Mouse (Mus musculus) heart, adult 8-10 months (tissue): ENCODE results near the gene Washc1. TPM values are rescaled to one million over a fixed set of nuclear protein-coding genes. Genes with fewer than 3 reads are reported as not detected.
"Not testable (repeated sequence)": the region's sequence is repeated elsewhere in the genome, so short reads cannot be mapped to it uniquely, and the experiment has no call there.

Experiments used
- DNase-seq: peaks from one replicate; pipeline ENCODE4 v3.0.0; 2022; ENCODE audit warnings: low spot score
- total RNA-seq, 4 experiments: library from RNA; stranded (reverse); gene quantifications; 2 replicates each; pipeline ENCODE4 v1.2.4; 2022

Washc1 gene
- total RNA-seq, result 10 to 100 TPM; 17.3 to 24.4 (median 19.3) TPM

GRCm38 (mm10) chr17:66111402-66111959 lies at the start of gene Washc1:
Washc1 (plus strand) TSS chr17:66111545.
- DNase-seq, result peak; percentile 88

- DNase-seq, result no peak
Measured at GRCm38 (mm10) chr17:66065115-66065514, 46.2 kb upstream of the Washc1 start.

- DNase-seq, result not testable (repeated sequence)
Measured at GRCm38 (mm10) chr17:66069036-66069435, 42.3 kb upstream of the Washc1 start.

- DNase-seq, result no peak
Measured at GRCm38 (mm10) chr17:66073971-66074370, 37.4 kb upstream of the Washc1 start.

- DNase-seq, result peak; percentile 19
Measured at GRCm38 (mm10) chr17:66075827-66076173, 35.5 kb upstream of the Washc1 start.

GRCm38 (mm10) chr17:66076174-66076927 lies 35.0 kb upstream of the Washc1 start:
- peak; percentile 27 for DNase-seq

- DNase-seq, result peak; percentile 96
Measured at GRCm38 (mm10) chr17:66076934-66077333, 34.4 kb upstream of the Washc1 start, which contains the start of gene Ankrd12. Ankrd12 (minus strand) TSS chr17:66077089.

- no peak for DNase-seq
Measured at GRCm38 (mm10) chr17:66077437-66077850, 33.9 kb upstream of the Washc1 start.

GRCm38 (mm10) chr17:66084486-66084885 lies 26.9 kb upstream of the Washc1 start:
- DNase-seq, result no peak

- DNase-seq, result no peak
Measured at GRCm38 (mm10) chr17:66085038-66085437, 26.3 kb upstream of the Washc1 start.

- DNase-seq, result no peak
Measured at GRCm38 (mm10) chr17:66090251-66090650, 21.1 kb upstream of the Washc1 start.

- DNase-seq, result no peak
Measured at GRCm38 (mm10) chr17:66091392-66091791, 20.0 kb upstream of the Washc1 start.

GRCm38 (mm10) chr17:66092065-66092464 lies 19.3 kb upstream of the Washc1 start:
- DNase-seq, result no peak

- no peak for DNase-seq
Measured at GRCm38 (mm10) chr17:66092664-66093063, 18.7 kb upstream of the Washc1 start.

- DNase-seq, result no peak
Measured at GRCm38 (mm10) chr17:66100566-66101379, 10.6 kb upstream of the Washc1 start.

GRCm38 (mm10) chr17:66101380-66102330 lies 9.7 kb upstream of the Washc1 start, which contains the start of gene Ndufv2:
Ndufv2 (minus strand) TSS chr17:66101559.
- DNase-seq, result peak; percentile 91

- no peak for DNase-seq
Measured at GRCm38 (mm10) chr17:66104076-66104475, 7.3 kb upstream of the Washc1 start.

GRCm38 (mm10) chr17:66106601-66107267 lies 4.6 kb upstream of the Washc1 start:
- peak; percentile 70 for DNase-seq

- DNase-seq, result no peak
Measured at GRCm38 (mm10) chr17:66107466-66107865, 3.9 kb upstream of the Washc1 start.

- DNase-seq, result no peak
Measured at GRCm38 (mm10) chr17:66108198-66108597, 3.1 kb upstream of the Washc1 start.

- DNase-seq, result no peak
Measured at GRCm38 (mm10) chr17:66110746-66111145, 599 bp upstream of the Washc1 start.
